Mouse (Mus musculus) spleen, postnatal 4 days (tissue): Measurements from ENCODE around the gene Sh3rf1.

Source experiments
- DNase-seq, 2 experiments: peaks; one replicate each; pipeline ENCODE4 v3.0.0; 2022; ENCODE audit warnings: low spot score in 2 of 2

Sh3rf1 gene

DNA sequence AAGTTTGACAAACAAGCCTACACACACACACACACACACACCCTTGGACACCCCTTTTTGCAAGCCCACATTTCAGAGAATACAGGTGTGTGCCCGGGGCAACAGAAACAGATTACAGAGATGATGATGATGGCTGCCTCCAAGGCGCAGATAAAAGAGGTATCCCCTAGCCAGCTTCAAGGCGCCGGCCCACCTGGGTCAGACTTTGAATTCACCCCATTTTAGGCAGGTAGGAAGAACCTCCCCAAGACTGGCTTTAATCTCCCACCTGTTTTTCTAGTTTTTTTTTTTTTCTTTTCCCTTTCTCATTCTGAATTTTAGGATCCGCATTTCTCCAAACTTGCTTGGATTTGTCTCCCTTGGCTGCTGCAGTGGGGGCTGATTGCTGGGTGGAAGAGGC is 389 bp upstream of the Sh3rf1 start:
- no peak for DNase-seq

DNA sequence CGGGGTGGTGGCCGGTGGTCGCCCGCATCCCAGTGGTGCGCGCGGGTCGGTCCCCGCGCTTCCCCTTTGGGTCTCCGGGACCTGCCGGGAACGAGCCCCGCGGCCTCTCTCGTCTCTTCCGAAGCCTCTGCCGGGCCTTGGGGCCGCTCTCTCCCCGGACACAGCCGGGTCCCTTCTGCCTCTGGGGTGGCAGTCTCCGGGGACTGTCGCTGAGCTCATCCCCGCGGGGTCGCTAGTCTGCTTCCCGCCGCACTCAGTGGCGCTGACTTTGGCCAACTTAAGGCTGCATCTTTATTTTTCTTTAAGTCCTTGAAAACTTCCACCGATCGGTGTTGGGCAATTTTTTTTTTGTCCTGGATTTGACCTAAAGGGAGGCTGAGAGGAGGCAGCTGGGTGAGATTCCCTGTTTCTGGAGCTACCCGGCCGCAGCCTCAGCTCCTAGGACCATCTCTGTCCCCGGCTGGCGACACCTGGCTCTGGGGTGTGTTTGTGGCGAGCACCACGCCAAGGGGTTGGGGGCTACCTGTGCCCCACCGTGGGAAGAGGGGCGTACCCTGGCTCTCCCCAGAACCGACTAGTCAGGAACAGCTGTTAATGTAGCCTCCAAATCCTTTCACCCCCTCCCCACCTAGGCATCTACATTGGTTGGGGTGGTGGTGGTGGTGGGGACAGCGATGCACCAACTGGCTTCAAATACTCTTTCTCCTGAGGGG is 864 bp downstream of the Sh3rf1 start:
- DNase-seq, result peak; percentile 41 to 75

DNA sequence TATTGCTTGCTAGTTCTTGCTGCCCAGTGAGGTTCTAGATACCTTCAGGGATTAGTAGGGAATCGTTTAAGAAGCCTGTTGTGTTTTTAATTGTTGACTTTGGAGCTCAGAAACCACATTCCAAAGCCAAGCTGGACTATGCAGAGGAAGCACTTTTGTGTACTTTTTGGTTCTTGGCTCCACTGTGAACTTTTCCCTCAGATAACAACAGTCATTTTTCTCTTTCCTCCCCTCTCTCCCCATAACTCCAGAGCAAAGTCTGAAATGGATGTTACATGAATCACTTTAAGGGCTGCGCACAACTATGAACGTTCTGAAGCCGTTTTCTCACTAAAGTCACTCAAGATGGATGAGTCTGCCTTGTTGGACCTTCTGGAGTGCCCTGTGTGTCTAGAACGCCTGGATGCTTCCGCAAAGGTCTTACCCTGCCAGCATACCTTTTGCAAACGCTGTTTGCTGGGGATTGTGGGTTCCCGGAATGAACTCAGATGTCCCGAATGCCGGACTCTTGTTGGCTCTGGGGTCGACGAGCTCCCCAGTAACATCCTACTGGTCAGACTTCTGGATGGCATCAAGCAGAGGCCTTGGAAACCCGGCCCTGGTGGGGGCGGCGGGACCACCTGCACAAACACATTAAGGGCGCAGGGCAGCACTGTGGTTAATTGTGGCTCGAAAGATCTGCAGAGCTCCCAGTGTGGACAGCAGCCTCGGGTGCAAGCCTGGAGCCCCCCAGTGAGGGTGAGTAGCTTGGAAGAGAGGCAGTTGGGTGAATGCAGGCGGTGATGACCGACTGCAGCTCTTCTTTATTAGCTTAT is 2.1 kb downstream of the Sh3rf1 start:
- DNase-seq, result no peak

DNA sequence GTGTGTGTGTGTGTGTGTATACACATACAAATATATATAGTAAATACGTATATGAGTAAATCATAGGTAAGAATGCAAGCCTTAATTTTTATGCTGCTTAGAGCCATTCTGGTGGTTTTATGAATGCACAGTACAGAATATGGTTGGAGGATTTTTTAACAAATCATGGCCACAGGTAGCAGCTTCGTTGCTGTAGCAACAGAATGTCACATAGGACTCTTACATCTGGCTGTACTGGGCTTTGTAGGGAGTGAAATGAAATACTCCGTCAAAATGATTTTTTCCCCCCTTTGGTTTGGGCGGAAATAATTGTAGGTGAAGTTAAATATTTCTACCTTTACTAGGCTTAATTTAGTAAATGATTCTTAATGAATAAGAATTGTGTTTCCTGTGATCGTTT is 3.0 kb downstream of the Sh3rf1 start:
- no peak for DNase-seq

DNA sequence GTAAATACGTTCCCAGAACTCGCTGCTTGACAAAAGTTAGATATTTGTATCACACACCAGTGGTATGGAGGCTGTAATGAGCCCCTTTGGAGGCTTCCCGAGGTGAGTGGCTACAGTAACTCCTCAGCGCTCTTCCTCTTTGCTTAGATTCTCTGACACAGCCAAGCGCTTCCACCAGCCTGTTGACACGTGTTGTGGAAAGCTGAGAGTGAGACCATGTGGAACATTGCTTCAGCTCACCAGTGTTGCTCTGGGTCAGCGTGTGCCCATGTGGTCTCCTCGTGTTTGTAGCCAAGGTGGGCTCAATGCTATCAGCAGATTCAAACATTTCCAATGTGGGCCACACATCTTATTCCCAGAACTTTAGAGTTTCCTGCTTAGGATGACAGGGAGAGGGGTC is 5.0 kb downstream of the Sh3rf1 start:
- no peak for DNase-seq

DNA sequence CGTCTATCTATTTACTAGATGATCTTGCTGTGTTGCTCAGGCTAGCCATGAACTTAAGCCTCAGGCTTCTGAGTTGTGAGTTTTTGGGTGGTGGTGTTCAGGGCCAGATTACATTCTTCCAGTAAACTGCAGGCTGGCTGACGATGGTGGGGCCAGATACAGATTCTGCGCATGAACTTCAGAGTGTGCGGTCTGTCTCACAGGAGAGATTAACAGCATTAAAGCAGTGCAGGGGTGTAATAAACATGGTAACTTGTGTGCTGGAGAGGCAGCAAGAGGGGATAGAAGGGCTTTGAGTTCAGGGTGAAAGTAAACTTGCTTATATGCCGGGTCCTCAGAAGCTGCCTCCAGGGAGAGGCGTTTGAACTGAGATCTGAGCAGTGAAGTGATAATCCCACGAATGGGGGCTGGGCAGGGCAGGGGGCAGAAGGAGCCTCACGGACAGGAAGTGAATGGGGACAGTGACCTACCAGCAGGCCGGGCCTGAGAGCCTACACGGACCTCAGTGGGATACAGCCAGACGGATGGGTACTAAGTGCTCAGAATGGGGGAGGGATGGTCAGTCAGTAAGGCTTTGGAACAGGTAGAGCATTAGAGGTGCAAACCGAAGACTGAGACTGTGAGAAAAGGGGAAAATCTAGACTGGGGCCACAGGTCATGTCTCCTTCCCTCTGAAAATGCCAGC is 6.0 kb downstream of the Sh3rf1 start:
- no peak for DNase-seq

DNA sequence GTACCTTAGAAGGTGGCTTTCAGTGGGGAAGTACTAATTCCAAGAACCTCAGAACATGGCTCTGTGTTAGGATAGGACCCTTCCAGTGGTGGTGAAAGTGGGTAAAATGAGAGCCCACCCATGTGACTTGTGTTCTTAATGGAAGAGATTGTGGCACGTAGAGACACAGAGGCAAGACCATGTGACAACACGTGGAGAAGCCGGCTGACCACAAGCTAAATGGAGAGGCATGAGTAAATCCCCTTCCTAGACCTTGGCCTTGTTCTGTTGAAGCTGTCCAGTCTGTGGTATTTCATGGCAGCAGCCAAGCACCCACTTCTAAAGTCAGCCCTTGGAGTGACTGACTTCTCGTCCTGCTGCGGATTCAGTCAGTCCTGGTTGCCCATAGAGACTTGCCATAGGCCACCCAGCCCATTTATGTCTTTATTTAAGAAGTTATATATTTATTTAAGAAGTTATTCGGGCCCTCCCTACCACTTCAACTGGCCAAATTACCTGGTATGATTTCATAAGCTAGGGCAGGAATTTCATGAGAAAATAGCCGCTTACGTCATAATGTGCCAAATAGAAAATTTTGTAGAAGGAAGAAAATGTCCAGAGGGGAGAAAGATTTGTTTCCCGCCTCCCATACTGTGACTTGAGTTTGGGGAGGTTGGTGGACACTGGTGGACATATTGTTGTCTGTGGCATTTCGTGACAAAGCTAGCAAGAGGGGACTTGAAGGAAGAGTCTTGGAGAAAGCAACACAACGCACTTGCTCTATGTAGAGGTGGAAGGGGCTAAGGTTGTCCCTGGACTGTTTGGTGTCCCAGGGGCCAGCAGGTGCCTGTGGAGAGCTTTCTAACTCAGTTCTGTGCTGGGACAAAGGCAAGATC is 7.4 kb downstream of the Sh3rf1 start:
- no peak for DNase-seq

DNA sequence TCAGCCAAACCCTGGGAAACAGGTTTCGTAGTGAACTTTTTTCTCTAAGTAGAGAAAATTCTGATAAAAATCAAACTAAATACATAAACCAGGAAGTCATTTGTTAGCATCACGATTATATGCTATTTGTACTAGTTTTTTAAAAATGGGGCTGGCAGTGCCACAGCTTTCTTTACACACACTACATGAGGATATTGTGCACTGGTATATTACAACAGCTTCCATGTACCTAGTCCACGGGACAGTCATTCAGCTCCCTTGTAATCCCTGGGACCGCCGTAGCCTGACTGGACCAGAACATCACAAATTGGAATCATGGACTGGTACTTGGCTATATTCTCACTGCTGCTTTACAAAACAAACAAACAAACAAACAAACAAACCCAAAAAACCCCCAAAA is 11.8 kb downstream of the Sh3rf1 start:
- no peak for DNase-seq

DNA sequence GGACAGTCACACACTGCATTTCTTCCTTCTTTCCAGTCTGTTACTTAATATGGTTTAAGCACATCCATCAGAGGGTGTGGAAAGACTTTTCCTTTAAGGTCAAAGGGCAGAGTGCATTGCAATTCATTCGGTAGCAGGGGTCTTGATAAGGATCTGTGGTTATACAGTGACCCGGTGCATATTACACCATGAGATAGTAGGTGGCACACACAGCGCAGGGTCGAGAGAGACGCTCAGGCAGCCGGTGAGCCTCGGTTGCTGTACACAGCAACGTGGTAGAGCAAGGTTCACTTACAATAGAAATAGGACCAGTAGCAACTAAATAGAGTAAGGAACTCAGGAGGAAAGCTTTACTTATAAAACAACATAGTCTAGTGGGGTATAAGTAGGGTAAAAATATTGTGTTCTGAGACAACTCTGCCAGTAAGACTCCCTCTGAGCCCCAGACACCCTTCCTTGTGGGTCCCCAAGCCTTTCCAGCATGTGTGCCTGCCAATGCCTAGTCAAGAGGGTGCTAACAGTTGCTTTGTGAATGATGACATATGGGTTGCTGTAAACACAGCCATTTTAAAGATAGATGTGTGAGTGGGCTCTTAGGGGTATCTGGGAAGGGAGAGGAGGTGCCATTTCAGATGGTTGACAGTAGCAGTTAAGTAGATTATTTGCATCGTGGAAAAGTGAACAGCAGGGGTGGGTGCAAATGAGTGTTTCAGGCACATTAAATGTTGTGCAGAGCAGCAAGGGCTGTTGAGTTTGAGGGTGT is 13.0 kb downstream of the Sh3rf1 start:
- DNase-seq, result no peak

DNA sequence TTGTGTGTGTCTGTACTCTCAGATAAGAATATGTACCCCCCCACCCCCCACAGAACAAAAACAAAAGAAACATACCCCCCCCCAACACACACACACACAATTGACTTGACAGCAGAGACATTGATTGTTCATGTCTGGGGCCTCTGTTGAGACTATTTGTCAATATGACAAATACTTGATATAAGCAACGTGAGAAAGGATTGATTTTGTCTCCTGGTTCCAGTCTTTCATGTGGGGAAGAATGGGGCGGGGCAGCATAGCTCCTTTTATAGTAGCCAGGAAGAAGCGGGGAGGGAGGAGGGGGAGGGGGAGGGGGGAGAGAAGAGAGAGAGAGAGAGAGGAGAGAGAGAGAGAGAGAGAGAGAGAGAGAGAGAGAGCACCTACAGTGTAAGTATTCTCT is 15.9 kb downstream of the Sh3rf1 start:
- DNase-seq, result no peak

DNA sequence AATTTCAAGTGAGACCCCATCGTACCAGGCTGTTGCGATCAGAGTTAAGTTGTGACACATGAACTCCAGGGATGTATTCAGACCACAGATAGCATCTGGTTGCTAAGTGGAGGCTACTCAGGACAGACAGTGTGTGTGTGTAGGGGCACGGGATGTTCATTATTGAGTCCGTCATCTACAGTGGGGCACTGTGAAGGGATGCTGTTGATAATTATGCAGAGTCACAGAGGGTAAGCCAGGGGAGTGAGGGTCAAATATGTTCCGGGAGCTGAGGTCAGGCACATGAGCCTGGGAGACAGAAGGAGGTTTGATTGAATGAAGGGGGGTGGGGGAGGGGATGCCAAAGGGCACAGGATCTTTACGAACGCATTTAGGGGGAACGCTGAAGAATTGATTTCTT is 17.6 kb downstream of the Sh3rf1 start:
- DNase-seq, result no peak

DNA sequence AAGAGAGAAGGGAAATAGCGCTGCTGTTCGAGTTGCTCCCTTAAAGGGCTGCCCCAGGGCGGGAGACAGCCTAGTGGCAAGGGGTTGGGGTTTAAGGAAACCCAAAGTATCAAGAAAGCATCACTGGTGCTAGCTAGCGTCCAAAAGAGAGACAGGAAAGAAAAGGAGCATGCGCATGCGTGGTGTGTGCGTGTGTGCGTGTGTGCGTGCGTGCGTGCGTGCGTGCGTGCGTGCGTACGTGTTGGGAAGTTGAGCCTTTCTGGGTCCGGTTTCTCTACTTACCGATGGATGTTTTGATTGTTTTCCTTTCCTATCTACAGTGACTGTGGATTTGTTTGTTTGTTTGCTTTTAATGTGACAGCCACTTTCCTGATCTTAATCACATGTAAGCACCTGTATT is 19.2 kb downstream of the Sh3rf1 start:
- no peak for DNase-seq

DNA sequence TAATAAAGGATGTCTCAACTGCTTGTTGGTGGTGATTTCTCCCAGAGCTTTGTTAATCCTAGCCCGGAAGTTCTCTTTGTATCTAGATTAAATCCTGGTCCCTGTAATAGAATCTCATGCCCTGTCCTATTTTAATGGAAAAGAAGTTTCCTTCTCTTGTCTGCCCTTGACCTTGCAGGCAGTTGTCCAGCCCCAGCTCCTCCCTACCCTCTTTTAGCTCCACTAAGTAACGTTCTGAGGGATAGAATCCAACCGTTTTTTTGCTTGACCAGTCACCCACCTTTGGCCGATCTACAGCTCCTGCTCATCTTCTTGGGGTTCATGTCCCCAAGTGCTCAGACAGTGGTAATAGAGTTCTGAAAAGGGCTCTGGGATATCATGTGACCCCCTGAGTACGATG is 19.8 kb downstream of the Sh3rf1 start:
- no peak for DNase-seq

DNA sequence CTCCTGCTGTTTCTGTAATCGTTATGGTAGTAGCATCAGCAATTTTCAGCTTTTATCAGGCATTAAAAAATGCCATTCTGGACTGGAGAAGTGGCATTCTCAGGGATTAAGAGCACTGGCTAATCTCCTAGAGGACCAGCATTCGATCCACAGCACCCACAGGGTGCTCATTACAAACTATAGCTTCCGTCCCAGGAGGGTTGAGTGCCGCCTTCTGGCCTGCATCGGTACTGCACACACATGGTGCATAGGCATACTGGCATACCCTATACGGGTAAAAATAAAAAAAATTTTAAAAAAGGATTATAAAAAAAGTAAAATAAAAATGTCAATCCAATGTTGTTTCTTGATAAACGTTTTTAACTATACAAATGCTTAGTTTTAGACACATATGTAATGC is 20.5 kb downstream of the Sh3rf1 start:
- DNase-seq, result no peak

DNA sequence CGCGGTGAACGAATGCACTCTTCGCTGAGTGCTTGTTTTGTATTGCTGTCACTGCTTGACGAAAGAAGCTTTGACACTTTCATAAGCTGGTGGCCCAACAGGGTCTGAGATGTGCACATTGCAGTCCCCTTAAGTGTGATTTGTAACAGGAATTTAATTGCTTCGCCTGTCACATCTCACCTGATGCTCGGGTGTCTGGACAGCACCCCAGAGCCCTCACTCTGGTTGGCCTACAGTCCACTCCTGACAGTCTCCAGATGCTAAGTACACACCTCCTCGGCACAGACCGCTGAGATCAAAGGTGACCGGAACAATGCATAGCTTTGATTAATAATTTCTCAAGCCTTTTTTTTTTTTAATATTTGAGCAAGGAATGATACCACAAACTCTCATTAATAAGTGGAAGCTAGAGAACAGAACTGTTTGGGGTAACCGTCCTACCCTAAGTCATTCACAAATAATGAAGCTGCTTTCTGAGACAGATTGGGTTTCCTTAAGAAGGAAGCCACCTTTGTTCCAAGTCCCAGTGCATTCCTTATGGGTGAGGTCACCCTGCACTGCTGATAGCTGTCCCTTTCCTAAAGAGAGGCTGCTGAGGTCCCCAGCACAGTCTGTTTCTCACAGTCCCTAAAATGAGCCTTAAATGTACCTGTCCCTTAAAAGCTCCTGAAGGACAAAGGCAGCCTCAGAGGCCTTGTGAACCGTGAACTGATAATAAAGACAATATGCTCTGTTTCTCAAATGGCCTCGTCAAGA is 23.8 kb downstream of the Sh3rf1 start:
- no peak for DNase-seq

DNA sequence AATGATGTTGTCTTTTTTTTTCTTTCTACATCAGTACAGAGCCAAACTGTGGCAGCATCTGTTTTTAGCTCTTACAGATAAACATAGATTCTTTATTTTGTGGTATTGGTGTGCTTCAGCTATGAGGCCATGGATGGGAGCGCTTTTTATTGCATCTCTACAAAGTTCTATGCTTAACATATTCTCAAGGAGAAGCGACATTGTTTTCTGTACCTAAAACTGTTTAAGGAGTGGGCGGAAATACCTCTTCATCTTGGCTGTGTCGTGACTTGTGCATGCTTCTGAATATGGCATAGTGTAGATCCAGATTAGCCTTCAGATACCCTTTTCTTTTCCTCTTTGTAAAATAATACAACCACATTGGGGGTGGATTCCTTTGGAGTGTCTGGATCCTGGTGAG is 25.8 kb downstream of the Sh3rf1 start:
- DNase-seq, result no peak

DNA sequence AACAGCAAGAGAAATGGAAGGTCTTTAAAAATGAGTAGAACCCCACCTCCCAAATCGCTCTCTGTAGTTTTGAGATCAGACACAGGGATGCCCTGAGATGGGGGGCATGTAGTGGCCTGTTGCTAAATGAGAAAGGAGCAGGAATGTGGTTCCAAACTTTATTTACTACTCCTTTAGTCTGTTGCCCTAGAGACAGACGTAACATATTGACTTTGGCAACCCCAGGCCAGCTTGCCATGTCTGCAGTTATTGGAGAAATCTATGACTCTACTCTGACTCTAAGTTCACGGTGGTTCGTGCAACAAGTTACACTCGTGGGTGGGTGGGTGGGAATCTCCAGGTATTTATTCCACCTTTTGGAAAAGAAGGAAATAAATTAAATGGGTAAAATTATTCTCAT is 30.5 kb downstream of the Sh3rf1 start:
- DNase-seq, result no peak

DNA sequence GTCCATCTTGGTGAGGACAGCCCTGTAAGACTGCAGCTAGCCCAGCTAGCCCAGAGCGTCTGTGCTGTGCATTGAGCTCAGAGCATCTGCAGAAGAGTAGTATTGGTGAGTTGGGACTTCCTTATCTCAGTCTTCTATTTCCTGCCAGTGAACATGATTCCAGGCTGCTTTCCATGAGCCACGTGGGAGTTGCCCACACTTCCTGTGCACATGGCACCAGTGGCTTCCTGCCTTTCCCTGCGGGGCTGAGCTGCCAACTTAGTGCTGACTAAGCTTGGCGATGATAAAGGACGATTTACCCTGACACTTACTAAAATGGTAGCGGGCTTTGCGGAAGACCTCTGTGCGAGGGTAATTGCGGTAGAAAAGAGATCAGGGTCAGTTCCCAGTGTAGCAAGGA is 35.2 kb downstream of the Sh3rf1 start:
- DNase-seq, result no peak

DNA sequence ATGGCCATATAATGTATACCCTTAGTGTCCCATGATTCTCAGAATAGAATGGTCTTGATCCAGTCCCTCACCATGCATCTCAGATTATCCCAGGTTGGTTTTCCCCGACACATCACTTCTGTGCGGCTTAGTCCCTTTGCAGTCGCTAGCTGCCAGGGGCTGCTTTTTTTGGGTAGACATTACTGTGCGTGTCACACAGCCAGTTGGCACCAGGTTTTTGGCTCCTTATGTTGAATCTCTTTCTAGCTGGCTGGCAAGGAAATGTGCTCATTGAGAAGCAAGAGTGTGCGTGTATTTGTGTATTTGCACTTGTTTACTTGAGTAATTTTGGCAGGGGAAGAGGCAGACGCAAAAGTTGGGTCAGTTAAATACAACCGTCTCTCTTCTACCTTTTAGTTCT is 35.9 kb downstream of the Sh3rf1 start:
- no peak for DNase-seq

DNA sequence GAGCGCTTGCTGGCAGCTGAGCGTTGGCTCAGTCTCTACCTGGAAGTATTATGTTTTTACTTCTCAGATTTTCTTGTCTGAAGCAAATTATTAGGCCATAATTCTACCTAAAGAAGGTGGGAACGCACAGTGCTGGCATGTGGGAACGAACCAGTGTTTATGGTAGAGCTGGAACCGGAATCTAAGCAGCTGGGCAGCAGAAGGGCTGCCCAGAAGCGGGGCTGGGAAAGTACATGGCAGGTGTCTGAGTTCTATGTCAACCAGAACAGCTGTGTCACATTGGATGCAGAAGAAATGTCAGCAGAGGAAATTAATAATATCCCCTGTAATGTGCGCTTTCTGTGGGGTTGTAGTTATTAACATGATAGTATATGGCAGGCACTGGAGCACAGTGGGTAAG is 36.9 kb downstream of the Sh3rf1 start:
- DNase-seq, result no peak
